Mouse (Mus musculus): ENCODE results near the gene P2ry2.

P2ry2 gene

DNA sequence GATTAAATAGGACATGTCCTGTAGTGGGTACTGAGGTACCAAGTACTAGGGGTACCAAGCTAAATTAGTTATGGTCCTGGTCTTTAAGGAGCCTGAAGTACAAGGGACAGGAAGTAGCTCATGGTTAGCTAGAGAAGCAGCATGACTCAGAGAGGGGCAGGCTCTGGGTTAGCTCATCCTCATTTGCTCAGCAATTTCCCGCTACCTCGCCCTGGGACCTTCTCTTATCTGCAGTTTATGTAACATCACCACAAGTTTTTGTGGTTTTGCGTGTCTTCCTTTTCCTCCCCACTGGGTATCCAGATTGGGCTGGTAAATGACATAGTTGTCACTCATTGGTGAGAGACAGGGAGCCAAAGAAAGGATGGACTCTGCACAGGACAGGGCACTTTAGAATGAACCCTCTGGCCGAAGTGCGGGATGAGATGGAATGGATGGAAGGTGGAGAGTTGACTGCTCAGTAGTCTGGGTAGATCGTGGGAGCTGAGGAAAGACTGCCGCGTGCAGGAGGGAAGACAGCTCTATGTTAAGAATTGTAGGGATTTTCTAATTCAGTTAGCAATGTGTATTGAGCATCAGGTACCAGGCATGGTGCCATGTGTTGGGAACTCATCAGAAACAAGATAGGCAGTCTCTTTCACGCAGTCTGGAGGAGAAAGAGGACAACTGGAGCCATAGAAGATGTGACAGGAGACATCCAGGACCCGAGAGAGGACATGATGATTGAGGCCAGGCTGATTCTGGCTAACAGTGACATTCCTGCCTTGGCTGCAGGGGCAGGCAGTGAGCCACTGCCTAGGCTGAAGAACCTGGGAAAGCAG is 15.2 kb upstream of the P2ry2 start:
- in situ Hi-C loops (cut with MseI, MboI), result no loop called here

DNA sequence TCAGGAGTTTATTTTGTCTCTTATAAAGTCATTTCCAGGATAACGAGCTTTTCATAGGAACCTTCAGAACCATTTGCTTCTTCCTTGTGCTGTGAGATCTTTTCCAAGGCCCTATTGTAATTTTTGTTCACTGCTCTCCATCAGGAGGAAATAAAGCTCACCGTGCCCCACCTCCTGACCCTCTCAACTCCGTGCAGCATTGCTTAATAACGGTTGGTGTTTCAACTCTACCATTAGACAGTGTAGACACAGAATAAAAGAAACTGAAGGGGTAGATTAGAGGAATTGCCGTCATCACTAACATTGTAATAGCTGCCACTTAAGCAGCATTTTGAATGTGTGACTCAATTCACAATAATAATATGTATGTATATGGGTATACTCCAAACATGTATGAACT is 14.2 kb upstream of the P2ry2 start:
- in situ Hi-C loops (cut with MseI, MboI), result no loop called here

DNA sequence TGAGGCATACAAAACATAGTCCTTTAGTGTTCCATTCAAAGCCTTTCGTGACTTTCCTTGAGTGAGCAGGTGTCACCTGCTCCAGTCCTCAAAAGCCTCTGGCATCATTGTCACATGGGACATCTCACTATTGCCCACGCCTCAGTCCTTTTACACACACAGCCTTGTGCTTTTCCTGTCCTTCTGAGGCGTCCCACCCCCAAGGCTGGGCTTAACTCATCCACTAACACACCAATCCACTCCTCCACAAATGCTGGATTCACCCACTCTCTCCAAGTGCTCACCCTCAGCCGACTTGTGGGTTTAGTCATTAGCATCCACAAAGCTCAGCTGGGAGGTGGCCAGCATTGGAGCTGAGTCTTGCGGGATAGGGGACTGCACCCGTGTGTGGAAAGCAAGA is 4.8 kb upstream of the P2ry2 start:
- in situ Hi-C loops (cut with MseI, MboI), result no loop called here

DNA sequence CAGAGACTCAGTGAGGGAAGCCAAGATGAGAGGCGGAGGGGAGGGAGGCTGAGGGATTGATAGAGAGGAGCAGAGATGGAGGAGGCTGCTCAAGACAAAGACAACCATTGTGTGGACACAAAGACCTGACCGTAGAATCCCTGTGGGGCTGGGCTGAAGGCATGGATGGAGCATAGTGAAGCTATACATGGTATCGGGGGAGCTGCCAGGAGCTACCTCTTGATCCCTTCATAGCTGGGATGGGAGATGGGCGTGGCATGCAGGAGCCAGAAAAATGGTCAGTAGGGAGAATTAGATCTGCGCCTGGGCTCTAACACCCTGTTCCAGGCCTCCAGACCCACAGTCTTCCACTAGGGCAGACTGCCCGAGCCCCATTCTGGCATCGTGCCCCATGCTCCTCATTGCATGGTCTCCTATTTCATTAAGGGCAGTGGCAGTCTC is 4.4 kb upstream of the P2ry2 start:
- in situ Hi-C loops (cut with MseI, MboI), result no loop called here

DNA sequence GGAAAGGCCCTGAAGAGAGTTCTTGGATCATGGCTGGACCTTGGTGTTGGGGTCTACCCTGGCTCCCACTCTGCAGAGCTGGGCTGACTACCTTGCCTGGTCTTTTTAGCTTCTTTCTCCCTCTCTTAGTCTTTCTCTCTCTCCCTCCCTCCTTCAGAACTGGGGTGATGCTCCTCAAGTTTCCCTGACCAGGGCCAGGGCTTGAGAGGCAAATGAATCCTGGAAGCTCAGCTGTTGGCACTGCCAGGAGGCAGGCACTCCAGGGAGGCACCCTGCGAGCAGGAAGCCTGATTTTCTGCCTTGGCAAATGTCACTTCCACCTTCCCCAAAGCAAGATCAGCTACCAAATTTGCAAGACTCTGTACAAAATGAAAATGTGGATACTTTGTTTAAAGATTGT is 2.3 kb upstream of the P2ry2 start:
- in situ Hi-C loops (cut with MseI, MboI), result no loop called here

DNA sequence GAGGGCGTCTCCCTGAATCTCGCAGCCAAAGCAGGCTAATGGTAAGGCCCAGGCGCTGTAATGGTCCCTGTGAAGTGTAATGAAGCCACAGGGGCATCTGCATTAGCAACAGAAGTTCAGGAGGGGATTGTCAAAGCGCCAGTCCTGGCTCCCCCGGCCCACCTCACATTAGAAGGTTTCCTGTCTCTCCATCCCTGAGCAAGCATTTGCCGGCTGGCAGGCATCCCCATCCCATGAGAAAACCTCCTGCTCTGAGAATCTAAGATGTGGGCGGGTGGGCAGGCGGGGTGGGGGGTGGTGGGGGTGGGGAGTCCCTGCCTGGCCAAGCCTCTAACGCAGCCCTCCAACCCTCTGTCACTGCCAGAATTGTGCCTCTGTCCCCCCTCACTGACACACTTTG is 1.4 kb upstream of the P2ry2 start:
- in situ Hi-C loops (cut with MseI, MboI), result no loop called here

DNA sequence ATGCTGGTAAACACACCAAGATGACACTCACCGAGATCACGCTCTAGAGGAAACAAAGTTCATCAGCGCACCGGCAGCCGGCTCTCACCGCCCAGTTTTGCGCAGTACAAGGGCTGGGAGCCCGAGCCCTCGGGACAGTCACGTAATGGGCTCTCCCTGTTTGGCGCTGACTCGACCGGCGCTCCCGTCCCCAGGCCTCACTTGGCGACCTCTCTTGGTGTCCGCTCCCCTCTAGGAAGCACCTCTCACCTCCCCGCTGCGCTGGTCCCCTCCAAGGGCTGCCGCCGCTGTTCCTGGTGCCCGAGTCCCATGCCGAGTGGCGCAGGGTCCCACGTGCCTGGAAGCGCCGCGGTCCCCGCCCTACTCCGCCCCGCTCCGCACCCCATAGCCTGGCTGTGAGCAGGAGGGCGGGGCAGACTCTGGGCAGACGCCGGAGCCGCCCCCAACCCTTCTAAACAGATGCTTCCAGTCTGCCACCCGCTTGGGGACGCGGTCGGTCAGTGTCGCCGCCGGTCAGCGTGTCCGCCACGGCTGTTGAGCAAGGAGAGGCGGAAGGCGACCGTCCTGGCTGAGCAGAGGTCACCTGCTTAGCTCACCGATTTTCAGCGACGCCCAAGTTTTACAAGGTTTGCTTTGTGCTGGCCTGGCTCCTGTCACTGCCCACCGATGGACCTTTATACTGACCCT is 842 bp downstream of the P2ry2 start:
- in situ Hi-C loops (cut with MseI, MboI), result no loop called here

DNA sequence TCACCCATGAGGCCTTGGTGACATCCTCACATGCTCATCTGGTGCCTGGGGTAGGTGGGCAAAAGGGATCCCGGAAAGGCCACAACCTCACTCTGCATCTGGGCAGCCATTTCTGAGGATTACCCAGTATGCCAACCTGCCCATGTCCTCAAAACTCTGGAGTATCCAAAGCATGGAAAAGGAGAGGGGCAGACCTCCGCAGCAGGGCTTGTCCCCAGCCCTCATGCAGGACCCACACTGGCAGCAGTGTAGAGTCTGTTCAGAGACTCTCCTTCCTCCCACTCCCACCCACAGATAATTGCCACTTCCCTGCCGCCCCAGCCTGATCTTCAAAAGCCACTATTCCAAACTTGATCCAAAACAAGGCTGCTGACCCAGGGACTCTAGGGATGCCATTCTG is 1.9 kb downstream of the P2ry2 start:
- in situ Hi-C loops (cut with MseI, MboI), result no loop called here

DNA sequence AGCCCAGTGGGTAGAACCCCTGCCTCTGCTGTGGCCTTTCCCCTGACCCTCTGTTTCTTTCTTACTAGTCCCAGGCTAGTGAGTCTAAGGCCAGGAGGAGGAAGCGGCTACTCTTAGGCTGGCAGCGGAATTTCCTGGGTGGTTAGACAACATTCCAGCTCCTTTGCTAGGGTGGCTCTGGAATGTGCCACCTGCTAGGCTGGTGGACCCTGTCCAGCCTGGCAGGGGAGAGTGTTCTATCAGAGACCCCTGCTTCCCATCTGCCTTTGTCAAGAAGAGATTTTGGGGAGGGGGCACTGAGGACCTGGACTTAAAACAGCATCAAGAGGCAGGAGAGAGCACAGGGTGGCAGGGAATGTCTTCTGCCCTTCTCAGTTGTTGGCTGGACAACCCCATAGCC is 6.5 kb downstream of the P2ry2 start:
- in situ Hi-C loops (cut with MseI, MboI), result no loop called here

DNA sequence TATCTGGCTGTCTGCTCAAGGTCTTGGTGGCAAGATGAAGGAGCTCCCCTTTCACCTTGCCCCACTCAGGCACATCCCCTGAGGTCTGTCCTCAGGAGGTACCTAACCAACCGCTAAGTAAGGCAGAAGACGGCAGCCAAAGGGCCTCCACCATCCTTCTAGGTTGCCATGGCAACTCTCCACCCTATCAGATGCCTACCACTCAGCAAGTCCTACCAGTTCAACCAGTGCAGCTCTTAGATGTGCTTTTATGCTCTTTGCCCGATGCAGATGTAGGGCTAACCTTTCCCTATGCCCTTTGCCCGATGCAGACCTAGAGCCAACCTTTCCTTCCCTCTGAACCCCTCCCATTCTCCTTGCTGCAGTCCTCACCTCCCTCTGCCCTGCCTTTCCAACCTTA is 7.5 kb downstream of the P2ry2 start:
- in situ Hi-C loops (cut with MseI, MboI), result no loop called here

DNA sequence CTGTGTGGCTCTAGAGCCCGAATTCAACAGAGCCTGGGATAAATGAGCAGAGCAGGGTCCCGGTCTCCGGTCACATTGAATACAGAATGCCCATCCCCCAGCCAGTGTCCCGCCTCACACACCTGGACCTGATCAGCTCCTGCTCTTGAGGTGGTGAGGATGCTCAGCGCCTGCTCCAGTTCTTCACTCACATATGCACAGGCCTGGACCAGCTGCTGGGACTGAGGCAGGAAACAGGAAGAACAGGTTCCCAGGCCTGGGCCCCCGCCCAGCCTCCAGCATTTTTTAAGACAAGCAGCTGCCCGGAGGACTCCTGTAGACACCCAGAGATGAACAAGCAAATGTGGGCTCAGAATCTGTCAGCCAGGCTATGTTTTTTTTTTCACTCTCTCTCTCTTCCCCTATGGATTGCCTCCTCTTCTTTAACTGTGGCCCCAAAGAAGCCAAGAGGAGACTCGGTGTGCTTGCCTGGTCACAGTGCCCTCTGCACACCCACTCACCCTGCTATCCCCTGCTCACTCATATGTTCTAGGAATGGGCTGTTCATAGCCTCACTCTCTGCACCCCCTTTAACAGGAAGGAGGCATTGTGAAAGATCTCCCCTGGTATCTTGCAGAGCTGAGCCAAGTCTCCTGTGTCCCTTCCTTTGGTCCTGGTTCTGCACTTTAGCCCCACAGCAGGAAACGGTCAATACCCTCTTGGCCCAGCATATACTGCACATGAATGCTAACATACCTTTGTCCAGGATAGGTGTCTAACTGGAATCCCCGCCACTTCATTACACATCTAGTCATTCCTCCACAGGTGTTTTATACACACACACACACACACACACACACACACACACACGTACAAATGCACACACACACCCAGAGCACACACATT is 9.0 kb downstream of the P2ry2 start:
- in situ Hi-C loops (cut with MseI, MboI), result no loop called here

DNA sequence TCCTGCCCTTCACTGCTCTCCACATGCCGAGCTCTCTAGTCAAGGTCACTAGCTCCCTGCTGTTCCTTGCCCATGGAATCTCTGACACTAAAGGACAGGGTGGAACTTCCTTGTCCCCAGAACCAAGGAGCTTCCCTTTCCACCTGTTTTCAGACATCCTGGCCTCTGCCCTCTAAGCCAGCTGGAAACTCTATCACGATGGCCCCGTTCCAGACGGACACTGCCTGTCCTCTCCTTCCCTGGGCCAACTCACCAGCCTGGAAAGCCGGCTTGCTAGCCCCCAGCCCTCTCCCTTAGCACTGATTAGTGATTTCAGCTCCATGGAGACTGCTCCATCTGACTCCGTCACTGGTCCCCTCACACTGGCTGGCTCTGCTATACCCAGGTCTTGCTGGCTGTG is 10.4 kb downstream of the P2ry2 start:
- in situ Hi-C loops (cut with MseI, MboI), result no loop called here

DNA sequence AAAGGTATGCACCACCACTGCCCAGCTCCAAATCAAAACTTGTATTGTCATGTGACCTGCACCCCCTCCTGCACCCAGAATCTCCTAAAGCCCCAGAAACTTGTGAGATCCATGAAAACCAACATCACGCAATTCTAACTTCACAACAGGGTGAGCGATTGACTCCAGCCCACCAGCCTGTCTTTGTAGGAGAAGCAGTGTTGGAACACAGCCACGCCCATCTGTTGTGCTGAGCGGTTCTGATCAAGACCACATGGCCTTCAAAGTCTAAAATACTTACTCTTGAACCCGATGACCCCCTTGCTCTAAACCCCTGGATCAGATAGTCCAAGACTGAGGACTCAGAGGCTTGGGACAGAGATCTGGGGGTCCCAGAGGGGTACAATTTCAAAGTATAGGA is 13.0 kb downstream of the P2ry2 start:
- in situ Hi-C loops (cut with MseI, MboI), result no loop called here

DNA sequence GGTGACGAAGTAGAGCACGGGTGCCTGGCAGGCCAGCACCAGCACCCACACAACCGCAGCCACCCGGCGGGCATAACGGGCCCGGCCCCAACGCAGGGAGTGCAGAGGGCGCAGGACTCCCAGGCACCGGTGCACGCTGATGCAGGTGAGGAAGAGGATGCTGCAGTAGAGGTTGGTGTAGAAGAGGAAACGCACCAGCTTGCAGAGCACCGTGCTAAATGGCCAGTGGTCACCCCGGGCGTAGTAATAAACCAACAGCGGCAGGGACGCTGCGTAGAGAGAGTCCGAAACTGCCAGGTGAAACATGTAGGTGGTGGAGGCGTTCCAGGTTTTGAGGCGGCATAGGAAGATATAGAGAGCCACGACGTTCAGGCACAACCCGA is 14.1 kb downstream of the P2ry2 start:
- in situ Hi-C loops (cut with MseI, MboI), result no loop called here

DNA sequence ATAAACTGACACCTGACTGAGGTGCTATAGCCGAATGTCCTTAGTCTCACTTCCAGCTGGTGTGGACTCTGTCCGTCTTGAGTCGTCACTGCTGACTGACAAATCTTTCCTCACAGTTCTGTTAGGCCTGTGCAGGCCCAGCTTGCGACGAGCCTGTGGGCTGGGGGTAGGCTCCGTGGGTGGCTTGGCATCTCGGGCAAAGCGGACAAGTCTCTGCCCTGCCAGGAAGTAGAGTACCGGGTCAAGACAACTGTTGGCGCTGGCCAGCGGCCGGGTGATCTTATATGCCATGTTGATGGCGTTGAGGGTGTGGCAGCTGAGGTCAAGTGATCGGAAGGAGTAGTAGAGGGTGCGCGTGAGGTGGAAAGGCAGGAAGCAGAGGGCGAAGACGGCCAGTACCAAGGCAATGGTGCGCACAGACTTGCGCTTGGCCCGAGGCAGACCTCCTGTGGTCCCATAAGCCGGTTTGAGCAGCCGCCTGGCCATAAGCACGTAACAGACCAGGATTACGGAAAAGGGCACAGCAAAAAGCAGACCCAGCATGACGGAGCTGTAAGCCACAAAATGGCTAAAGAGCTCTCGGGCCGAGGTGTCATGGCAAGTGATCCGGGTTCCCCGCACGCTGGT is 14.6 kb downstream of the P2ry2 start:
- in situ Hi-C loops (cut with MseI, MboI), result no loop called here

DNA sequence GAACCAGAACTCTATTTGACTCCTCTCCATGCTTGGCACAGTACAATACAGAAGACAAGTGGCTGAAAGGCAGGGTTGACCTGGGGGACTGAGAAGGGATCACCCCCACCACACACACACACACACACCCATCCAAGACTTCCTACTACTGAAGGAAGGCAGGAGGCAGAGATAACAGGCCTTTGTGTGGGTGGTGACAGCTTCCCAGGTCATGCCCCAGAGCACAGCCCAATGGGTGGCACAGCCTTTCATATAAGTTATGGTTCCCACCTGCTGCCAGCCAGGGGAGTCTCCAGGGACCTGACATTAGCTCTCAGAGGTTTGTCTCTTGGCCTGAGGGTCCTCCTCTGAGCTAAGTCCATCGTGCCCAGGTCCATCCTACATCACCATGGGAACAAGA is 15.5 kb downstream of the P2ry2 start:
- in situ Hi-C loops (cut with MseI, MboI), result no loop called here

DNA sequence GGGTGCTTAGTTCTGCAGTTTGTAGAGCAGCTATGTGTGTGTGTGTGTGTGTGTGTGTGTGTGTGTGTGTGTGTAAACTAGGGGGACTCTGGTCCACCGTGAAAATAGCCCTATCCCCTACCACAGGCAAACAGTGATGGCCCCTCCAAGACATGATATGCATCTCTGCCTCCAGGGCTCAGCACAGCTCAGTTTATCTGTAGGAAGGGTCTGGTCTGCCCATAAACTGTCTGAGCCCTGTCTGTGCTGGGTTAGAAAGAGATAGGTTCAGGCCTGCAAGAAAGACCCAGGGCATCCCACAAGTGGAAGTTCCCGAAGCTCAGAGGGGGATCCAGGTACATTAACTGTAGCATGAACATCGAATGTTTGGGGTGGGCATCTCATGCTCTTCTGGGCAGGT is 16.7 kb downstream of the P2ry2 start:
- in situ Hi-C loops (cut with MseI, MboI), result no loop called here

DNA sequence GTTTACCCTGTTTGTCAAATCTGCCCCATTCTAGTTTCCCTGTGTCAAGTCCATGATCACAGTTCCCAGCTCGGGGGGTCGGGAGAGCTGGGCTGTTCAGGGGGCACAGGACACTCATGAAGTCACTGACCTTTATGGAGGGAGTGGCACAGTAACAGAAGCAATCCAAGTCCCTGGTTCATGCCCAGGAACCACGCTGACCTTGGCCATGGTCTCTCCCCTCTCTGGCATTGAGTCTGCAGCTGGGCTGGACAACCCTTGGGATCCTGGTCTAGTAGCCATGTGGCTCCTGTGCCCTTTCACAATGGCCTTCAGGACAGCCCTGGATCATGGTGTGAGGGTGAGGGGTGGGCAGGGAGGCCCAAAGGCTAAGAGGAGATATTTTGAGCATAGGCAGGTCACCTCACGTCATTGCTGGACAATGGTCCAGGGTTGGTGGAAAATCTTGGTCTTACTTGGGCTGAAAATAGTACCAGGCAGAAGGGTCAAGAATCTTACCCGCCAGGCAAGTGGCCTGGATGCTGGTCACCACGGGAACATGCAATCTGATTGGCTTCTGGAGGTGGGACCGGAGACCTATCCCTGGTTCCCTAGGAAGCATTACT is 17.3 kb downstream of the P2ry2 start:
- in situ Hi-C loops (cut with MseI, MboI), result no loop called here

DNA sequence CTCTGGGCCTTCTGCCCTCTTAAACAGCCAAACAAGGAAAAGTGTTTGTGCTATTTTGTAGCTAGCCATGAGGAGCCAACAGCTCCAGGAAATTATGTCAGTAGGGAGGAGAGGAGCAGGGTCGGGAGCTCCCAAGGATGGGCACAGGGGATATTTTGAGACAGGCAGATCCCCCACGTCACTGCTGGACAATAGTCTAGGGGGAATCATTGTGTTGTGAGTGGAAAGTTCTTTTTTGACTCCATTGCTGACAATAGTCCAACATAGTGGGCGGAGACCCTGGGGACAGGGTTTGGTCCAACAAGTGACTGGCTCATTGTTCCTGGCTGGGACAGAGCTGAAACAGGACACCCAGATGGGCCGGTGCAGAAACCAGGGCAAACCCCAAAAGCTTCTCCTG is 19.5 kb downstream of the P2ry2 start:
- in situ Hi-C loops (cut with MseI, MboI), result no loop called here

DNA sequence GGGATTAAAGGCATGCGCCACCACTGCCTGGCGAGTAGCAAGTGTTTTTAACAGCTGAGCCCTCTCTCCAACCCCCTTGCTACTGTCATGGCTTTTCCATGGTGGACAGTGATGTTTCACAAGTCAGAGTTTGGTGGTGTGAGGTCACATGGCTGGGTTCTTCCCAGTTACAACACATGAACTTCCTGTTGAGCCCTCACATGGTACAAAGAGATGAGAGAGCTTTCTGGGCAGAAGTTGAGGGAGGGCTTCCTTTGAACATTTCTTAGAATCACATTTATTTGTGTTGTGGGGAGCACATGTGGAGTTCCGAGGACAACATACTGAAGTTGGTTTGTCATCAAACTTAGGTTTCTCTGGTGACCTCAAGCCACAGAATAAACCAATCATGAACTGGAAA is 20.7 kb downstream of the P2ry2 start:
- in situ Hi-C loops (cut with MseI, MboI), result no loop called here

DNA sequence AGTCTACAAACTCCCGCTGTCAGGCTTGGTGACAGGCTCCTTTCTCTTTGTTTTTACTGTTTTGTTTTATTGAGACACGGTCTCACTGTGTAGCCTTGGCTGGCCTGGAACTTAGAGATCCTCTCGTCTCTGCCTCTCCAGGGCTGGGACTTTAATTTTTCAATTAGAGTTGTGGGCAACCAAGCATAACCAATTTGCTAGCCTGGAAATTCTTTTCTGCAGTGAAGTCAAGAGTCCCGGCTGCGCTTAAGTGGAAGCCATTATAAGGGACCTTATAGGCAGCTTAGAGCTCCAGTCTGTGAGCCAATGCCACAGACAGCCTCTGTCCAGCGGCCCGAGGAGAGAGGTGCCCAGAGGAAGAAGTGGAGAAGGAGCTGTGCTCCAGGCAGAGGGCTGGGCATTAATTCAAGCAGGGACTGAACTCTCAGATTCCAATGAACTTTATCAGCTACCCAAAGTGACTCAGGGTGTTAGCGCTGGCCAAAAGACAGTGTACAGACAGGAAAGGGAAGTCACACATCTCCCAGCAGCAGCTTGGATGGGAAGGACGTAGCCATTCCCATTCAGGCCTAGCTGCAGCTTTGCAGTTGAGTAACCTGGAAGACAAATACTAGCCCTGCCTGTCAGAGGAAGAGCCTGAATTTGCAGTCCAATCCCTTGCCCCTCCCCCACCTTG is 21.9 kb downstream of the P2ry2 start:
- in situ Hi-C loops (cut with MseI, MboI), result no loop called here

All from mouse trophoblast stem cell (cell line).